Mouse (Mus musculus) embryonic facial prominence, embryonic 14.5 days (tissue): ENCODE data around the gene Nbea. TPM values are rescaled to one million over a fixed set of nuclear protein-coding genes. Genes with fewer than 3 reads are reported as not detected.

ENCODE experiments used
- ATAC-seq: fragments of 200-750 bp; cut with Nextera tagmentation; 2 replicates; pipeline ENCODE4 v1.8.0; 2017; ENCODE audit warnings: low read depth, moderate number of reproducible peaks, moderate TSS enrichment
- DNase-seq: peaks from one replicate; pipeline ENCODE4 v3.0.0-alpha.2; 2015; ENCODE audit warnings: low spot score
- H3K27ac ChIP-seq: fragments of 300-500 bp; sonication (generic); replicated peaks from 2 replicates; pipeline ENCODE4 v1.5.1; 2014; ENCODE audit warnings: low read depth, mild to moderate bottlenecking, low read length, moderate library complexity
- H3K27me3 ChIP-seq: fragments of 300-500 bp; sonication (generic); replicated peaks from 2 replicates; pipeline ENCODE4 v1.6.1; 2014; ENCODE audit warnings: low read length; ENCODE audit not compliant: control insufficient read depth, insufficient read depth
- H3K36me3 ChIP-seq: fragments of 300-500 bp; sonication (generic); 2 replicates; pipeline ENCODE4 v1.6.1; 2014; ENCODE audit warnings: low read length, mixed read lengths; ENCODE audit not compliant: control insufficient read depth, insufficient read depth
- H3K4me1 ChIP-seq: fragments of 300-500 bp; sonication (generic); 2 replicates; pipeline ENCODE4 v1.6.1; 2014; ENCODE audit warnings: antibody characterized with exemption, low read length; ENCODE audit not compliant: control insufficient read depth, insufficient read depth
- H3K4me2 ChIP-seq: fragments of 300-500 bp; sonication (generic); 2 replicates; pipeline ENCODE4 v1.6.1; 2014; ENCODE audit warnings: low read depth, mild to moderate bottlenecking, low read length, moderate library complexity, mixed read lengths
- H3K4me3 ChIP-seq: fragments of 300-500 bp; sonication (generic); 2 replicates; pipeline ENCODE4 v1.5.1; 2014; ENCODE audit warnings: low read depth, mild to moderate bottlenecking, low read length
- H3K9ac ChIP-seq: fragments of 300-500 bp; sonication (generic); 2 replicates; pipeline ENCODE4 v1.6.1; 2014; ENCODE audit warnings: low read depth, mild to moderate bottlenecking, low read length, moderate library complexity, mixed read lengths
- H3K9me3 ChIP-seq: fragments of 300-500 bp; sonication (generic); 2 replicates; pipeline ENCODE4 v1.6.1; 2016; ENCODE audit warnings: low read length; ENCODE audit not compliant: control insufficient read depth
- WGBS: fragments of 180-500 bp; shearing (Covaris S2); extraction: QIAGEN DNeasy Blood & Tissue Kit; methylation state at CpG from one replicate; pipeline ENCODE4 v1.1.7; 2014; 5-methylcytosine and 5-hydroxymethylcytosine counted together
- polyA plus RNA-seq: library from polyadenylated mRNA; unstranded; fragments of >200 nt; fragmentation: Nextera tagmentation; extraction: Ambion mirVana; gene quantifications from 2 replicates; pipeline ENCODE4 v1.2.1, GENCODE M21; 2014

Gene Nbea
- polyA plus RNA-seq, 1 experiment from 2014 or later = 17.9 TPM

GRCm38 (mm10) chr3:55587434-55587971 is 596.0 kb downstream of the Nbea start:
- Histone ChIP-seq H3K4me3 (no peak overlapping the region), H3K27ac (peak overlapping the region; percentile 79), H3K9me3 (no peaks in the 10 kb centered on the region), H3K9ac (no peak overlapping the region), H3K36me3 (no peaks in the 10 kb centered on the region), H3K27me3 (no peaks in the 10 kb centered on the region), H3K4me1 (peaks cover 31% of the 10 kb centered on the region), H3K4me2 (no peak overlapping the region)
- DNase-seq (no peak), ATAC-seq (0 out of 2 replicates have a peak, but pooled peaks have one; percentile 13)
- 19% methylated on average over 12 of the region's 12 CpGs for WGBS
